Mouse (Mus musculus) stomach, postnatal 0 days (tissue): ENCODE data around the gene Pla2g7.

Experiments
- CTCF ChIP-seq: IDR thresholded peaks from 2 replicates; pipeline ENCODE4 v1.5.1; 2016; ENCODE audit warnings: antibody characterized with exemption, low read depth, mild to moderate bottlenecking, moderate library complexity
- EP300 ChIP-seq: optimal IDR thresholded peaks from 2 replicates; pipeline ENCODE3; 2016; ENCODE audit warnings: antibody characterized with exemption

DNA sequence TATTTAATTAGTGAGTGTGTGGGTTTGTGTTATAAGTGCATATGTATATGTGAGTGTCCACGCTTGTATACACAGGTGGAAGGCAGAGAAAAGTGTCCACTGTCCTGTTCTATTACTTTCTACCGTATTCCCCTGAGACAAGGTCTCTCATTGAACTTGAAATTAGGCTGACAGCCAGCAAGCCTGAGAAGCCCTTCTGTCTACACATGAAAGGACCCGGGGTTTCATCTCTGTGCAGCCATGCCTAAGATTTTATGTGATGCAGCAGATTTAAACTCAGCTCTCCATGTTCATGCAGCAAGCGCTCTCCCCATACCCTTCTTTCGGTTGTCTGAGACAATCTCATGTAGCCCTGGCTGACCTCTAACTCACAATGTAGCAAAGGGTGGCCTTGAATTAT, 22.6 kb downstream of the Pla2g7 start:
- TF ChIP-seq CTCF (no peak), EP300 (no peak)
